Mouse (Mus musculus) spleen, adult 2 months (tissue): ENCODE results near the gene Tpcn2.

ENCODE experiments used
- CTCF ChIP-seq: fragments of 200-500 bp; IDR thresholded peaks from 2 replicates; pipeline ENCODE4 v1.5.1; 2011; ENCODE audit warnings: mild to moderate bottlenecking, inconsistent platforms; ENCODE audit not compliant: insufficient read depth, insufficient read length, insufficient replicate concordance; ENCODE audit errors: extremely low read depth
- POLR2A ChIP-seq: fragments of 200-500 bp; IDR thresholded peaks from 2 replicates; pipeline ENCODE4 v1.6.1; 2011; ENCODE audit warnings: low read depth, low read length, inconsistent platforms

DNA sequence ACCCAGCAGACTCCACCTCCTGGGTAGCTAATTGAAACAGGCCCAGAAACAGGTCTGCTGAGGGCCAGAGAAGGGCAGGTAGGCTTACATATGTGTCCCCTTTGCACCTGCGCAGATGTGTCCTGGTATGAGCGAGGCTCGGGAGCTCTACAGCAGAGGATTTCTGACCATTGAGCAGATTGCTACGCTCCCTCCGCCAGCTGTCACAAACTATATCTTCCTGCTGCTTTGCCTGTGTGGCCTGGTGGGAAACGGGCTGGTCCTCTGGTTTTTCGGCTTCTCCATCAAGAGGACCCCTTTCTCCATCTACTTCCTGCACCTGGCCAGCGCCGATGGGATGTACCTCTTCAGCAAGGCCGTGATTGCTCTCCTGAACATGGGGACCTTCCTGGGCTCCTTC, 23.8 kb upstream of the Tpcn2 start:
- TF ChIP-seq CTCF (no peak), POLR2A (no peak)
